Mouse (Mus musculus) G1E (cell line): ENCODE results near the gene Frem2. TPM values are rescaled to one million over a fixed set of nuclear protein-coding genes. Genes with fewer than 3 reads are reported as not detected.

Experiments
- ATAC-seq: 2 replicates; pipeline ENCODE4 v1.8.0; 2016; ENCODE audit warnings: mild to moderate bottlenecking; ENCODE audit not compliant: insufficient number of reproducible peaks, poor library complexity, low FRiP score, severe bottlenecking; ENCODE audit errors: extremely low read depth
- DNase-seq: peaks from one replicate; pipeline ENCODE4 v3.0.0; 2012; ENCODE audit warnings: low spot score
- H3K27me3 ChIP-seq: 2 replicates; pipeline ENCODE4 v1.6.1; 2012; ENCODE audit warnings: mild to moderate bottlenecking, low read length, inconsistent platforms; ENCODE audit not compliant: insufficient read depth
- H3K36me3 ChIP-seq: replicated peaks from 2 replicates; pipeline ENCODE3; 2012; ENCODE audit warnings: mild to moderate bottlenecking, inconsistent platforms
- H3K4me1 ChIP-seq: 2 replicates; pipeline ENCODE4 v1.6.1; 2012; ENCODE audit warnings: low read depth, low read length, inconsistent platforms, mixed read lengths; ENCODE audit not compliant: insufficient read depth
- H3K4me3 ChIP-seq: 2 replicates; pipeline ENCODE4 v1.5.1; 2012; ENCODE audit warnings: low read depth, mild to moderate bottlenecking, inconsistent platforms, low read length, moderate library complexity, mixed read lengths
- H3K9me3 ChIP-seq: replicated peaks from 2 replicates; pipeline ENCODE4 v1.6.1; 2012; ENCODE audit warnings: inconsistent platforms
- CTCF ChIP-seq: IDR thresholded peaks from 2 replicates; pipeline ENCODE4 v1.5.1; 2012; ENCODE audit warnings: low read depth, low read length, inconsistent platforms, mixed read lengths
- GATA1 ChIP-seq: IDR thresholded peaks from 2 replicates; pipeline ENCODE4 v1.6.1; 2012; ENCODE audit warnings: borderline replicate concordance, low read length, inconsistent platforms, mixed read lengths
- GATA2 ChIP-seq: IDR thresholded peaks from 2 replicates; pipeline ENCODE4 v1.6.1; 2012; ENCODE audit warnings: low read depth, low read length, inconsistent platforms, borderline replicate concordance
- POLR2AphosphoS5 ChIP-seq: IDR thresholded peaks from 2 replicates; pipeline ENCODE4 v1.6.1; 2012; ENCODE audit warnings: low read depth, low read length, inconsistent platforms; ENCODE audit not compliant: insufficient replicate concordance
- TAL1 ChIP-seq: conservative IDR thresholded peaks from 2 replicates; pipeline ENCODE4 v1.6.1; 2012; ENCODE audit warnings: low read depth, low read length, inconsistent platforms, mixed read lengths
- polyA plus RNA-seq: library from polyadenylated mRNA; stranded (reverse); fragments of >175 nt; gene quantifications from 2 replicates; pipeline ENCODE4 v1.2.3, GENCODE M21; 2012
- total RNA-seq, 2 experiments: library from RNA; stranded (forward) in 1 of 2; stranded (reverse) in 1 of 2; fragments of 200-1000 nt in 1 of 2; fragments of >200 nt in 1 of 2; fragmentation: Nextera tagmentation in 1 of 2; gene quantifications; 2 replicates each; pipeline ENCODE4 v1.2.3; 2014 to 2017

Gene Frem2
- total and polyA plus RNA-seq, 3 experiments, result 0.16 TPM; not detected in 2

DNA sequence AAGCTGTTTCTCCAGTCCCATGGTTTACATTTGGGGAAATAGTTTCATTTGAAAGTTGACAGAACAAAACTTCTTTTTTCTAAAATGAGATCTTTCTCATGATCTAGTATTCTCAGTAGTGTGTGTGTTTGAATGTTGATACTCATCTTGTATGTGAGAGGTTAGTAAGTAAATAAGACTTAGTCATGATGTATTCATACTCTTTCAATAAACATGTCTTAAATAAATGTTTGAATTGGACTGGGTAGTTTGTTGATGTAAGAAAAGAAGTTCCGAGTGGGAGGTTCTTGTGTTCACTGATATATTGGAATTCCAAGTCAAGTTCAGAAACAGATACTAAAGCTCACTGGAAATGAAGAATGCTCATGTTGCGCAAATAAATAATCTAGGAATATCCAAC lies 25.1 kb upstream of the Frem2 start:
- Histone ChIP-seq H3K4me1 (no peaks in the 10 kb centered on the region), H3K9me3 (peaks cover 9% of the 10 kb centered on the region), H3K36me3 (no peaks in the 10 kb centered on the region), H3K4me3 (no peak overlapping the region), H3K27me3 (no peaks in the 10 kb centered on the region)
- no peak for DNase-seq
- ATAC-seq, result no peak
- no peak for TF ChIP-seq GATA2
- TF ChIP-seq CTCF, result no peak
- TF ChIP-seq POLR2AphosphoS5, result no peak
- TF ChIP-seq TAL1, result no peak
- TF ChIP-seq GATA1, result no peak

DNA sequence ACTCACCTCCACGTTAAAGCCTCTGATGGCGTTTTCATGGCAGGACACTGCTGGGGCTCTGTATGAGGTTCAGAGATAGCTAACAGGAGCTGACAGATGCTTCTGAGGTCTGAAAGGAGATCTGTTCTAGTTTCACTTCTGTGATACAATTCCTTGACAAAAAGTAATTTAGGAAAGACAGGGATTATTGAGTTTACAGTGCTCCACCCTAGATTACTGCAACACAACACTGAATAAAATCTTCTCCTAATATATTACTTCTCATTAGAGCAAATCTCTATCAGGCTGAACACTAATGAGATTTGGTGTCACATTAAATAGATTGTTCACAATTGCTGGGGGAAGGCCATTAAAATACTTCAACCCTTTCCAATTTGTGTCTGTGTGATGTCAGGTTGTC lies 23.7 kb upstream of the Frem2 start:
- no peaks in the 10 kb centered on the region for H3K4me1 ChIP-seq
- ATAC-seq (no peak), DNase-seq (no peak)
- no peaks in the 10 kb centered on the region for H3K36me3 ChIP-seq
- no peak for TF ChIP-seq TAL1
- no peak for TF ChIP-seq GATA1
- TF ChIP-seq GATA2, result no peak
- TF ChIP-seq CTCF, result no peak
- TF ChIP-seq POLR2AphosphoS5, result no peak
- H3K4me3 ChIP-seq, result no peak overlapping the region
- H3K27me3 ChIP-seq, result no peaks in the 10 kb centered on the region
- peaks cover 6% of the 10 kb centered on the region; the same call in 1 of the 2 replicates for H3K9me3 ChIP-seq

DNA sequence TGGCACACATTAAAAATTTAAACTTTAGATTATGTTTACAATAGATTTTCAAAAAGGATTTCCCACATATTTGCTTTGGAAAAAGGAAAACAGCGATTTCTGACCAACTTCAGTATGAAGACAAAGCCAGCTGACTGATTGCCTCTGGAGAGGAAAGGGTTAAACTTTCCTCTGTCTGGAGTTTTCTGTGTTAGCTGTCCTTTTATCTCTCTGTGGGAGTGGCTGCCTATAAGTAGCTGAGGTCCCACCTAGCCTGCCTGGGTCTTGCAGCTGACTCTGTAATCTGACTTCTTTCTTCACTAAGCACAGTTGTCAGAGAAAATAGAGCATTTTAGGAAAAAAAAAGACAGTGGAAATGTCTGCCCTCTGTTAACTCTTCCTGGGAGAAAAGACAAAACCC lies 17.1 kb upstream of the Frem2 start:
- no peaks in the 10 kb centered on the region for H3K27me3 ChIP-seq
- H3K9me3 ChIP-seq, result peaks cover 20% of the 10 kb centered on the region
- no peaks in the 10 kb centered on the region for H3K36me3 ChIP-seq
- no peak for DNase-seq
- ATAC-seq, result no peak
- H3K4me1 ChIP-seq, result no peaks in the 10 kb centered on the region
- no peak for TF ChIP-seq CTCF
- no peak for TF ChIP-seq TAL1
- no peak overlapping the region for H3K4me3 ChIP-seq

DNA sequence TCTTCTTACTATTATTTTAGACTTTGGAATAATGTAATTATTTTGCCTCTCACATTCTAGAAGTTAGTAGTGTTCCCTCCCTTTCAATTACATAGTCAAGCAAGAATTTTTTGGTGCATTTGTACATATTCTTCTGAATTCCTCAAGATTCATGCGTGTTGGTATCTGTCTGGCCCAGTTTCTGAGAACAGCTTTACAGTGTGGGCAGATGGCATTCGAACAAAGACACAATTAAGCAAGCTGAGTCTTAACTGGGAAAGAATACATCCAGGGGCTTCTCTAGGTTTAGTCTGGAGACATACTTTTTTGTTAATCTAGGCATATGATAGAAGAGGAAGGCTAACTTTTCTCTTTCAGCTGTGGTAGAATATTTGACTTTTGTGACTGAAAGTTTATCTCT lies 12.6 kb upstream of the Frem2 start:
- no peaks in the 10 kb centered on the region for H3K27me3 ChIP-seq
- H3K4me3 ChIP-seq, result no peak overlapping the region
- DNase-seq, result no peak
- H3K9me3 ChIP-seq, result peaks cover 28% of the 10 kb centered on the region
- ATAC-seq, result no peak
- H3K4me1 ChIP-seq, result no peaks in the 10 kb centered on the region
- TF ChIP-seq TAL1 (no peak), CTCF (no peak), GATA1 (no peak), POLR2AphosphoS5 (no peak), GATA2 (no peak)
- H3K36me3 ChIP-seq, result no peaks in the 10 kb centered on the region

DNA sequence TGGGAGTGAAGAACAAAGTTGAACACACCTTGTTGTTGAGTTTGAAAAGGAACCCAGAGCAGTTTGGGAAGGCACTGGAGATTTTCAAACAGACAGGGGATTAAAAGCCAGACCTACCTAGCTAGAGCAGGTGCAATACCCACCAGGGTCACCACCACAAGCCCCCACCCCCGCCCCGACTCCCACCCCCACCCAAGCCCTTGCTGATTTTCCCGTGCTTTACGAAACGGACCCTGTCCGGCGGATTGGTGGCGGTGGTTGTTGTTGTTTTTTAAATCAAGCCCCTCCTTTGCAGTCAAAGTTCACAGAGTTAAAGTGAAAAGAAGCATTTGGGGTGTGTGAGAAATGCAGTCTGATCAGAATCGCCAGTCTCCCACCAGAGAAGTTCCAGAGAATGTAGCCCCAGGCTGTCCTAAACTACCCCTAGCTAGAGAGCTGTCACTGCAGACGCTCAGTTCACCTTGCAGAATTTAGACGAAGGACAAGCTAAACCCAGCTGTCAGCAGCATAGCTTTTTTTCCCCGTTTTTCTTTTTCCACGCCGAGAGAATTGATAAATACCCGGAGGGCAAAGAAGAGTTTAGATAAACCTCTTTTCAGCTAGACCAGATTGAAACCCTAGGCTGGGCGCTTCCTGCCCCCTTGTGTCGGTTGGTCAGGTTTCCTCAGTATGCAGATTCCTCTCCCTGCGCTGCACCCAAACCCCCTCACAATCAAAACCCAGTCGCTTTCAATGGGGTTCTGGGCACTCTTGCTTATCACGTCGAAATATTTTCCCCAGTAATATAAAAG lies 784 bp upstream of the Frem2 start:
- Histone ChIP-seq H3K4me1 (no peaks in the 10 kb centered on the region), H3K4me3 (no peak overlapping the region), H3K36me3 (no peaks in the 10 kb centered on the region), H3K9me3 (peaks cover 52% of the 10 kb centered on the region), H3K27me3 (no peaks in the 10 kb centered on the region)
- ATAC-seq (no peak), DNase-seq (no peak)
- no peak for TF ChIP-seq GATA2
- TF ChIP-seq CTCF, result no peak
- no peak for TF ChIP-seq GATA1
- no peak for TF ChIP-seq POLR2AphosphoS5
- no peak for TF ChIP-seq TAL1

DNA sequence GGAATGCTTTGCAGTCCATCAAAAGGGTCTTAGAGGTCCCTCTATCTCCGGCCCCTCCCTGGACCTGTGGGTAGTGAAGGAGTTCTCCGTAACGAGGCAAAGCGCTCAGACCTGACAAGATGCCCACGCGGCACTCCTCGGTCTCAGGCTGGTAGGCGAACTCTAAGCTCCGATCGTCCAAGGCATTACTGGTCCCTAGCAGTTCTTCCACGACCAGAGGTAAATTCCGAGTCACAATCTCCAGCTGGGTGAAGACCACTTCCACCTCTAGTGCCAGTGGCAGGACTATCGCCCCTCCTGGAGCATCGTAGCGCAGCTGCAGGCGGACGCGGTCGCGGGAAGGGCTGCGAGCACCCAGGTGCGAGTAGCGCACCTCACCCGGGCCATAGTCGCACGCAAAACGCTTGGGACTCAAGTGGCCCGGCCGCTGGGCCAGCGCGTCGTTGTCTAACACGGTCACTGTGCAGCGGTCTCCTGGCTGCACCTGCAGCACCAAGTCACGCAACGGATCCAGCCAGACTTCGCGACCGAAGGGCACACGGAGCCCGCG lies 752 bp downstream of the Frem2 start:
- no peak for DNase-seq
- no peaks in the 10 kb centered on the region for H3K27me3 ChIP-seq
- H3K36me3 ChIP-seq, result no peaks in the 10 kb centered on the region
- no peak for ATAC-seq
- H3K4me3 ChIP-seq, result peak overlapping the region; percentile 7; the same call in 1 of the 2 replicates
- H3K4me1 ChIP-seq, result no peaks in the 10 kb centered on the region
- TF ChIP-seq TAL1 (no peak), GATA2 (no peak)
- peaks cover 63% of the 10 kb centered on the region for H3K9me3 ChIP-seq

DNA sequence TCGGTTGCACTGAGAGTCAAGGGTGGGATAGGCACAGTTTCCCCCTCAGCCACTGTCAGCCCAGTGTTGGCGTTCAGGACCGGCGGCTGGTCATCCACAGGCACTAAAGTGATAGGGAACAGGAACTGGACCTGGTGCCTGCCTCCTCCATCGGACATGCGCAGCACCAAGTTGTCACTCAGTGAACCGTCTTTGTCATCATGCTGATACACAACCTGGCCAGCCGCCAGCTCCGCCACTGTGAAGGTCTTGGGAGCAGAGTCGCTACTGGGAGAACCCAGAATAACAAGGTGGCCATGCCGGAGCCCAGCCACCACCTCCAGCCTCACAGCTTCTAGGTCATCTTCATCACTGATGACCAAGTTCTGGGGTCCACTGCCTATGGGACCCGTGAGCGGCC lies 1.8 kb downstream of the Frem2 start:
- TF ChIP-seq GATA2, result no peak
- TF ChIP-seq GATA1, result no peak
- no peak for TF ChIP-seq POLR2AphosphoS5
- TF ChIP-seq TAL1, result no peak
- no peak for TF ChIP-seq CTCF
- no peak for DNase-seq
- no peaks in the 10 kb centered on the region for H3K27me3 ChIP-seq
- H3K4me1 ChIP-seq, result no peaks in the 10 kb centered on the region
- peaks cover 63% of the 10 kb centered on the region for H3K9me3 ChIP-seq
- no peak overlapping the region for H3K4me3 ChIP-seq
- no peaks in the 10 kb centered on the region for H3K36me3 ChIP-seq
- no peak for ATAC-seq
